Mouse (Mus musculus) CH12.LX (cell line): ENCODE data around the gene Zfp451. TPM values are rescaled to one million over a fixed set of nuclear protein-coding genes. Genes with fewer than 3 reads are reported as not detected.

ENCODE experiments used
- DNase-seq: peaks from one replicate; pipeline ENCODE4 v3.0.0-alpha.2; 2013; ENCODE audit errors: extremely low read depth
- H3K27ac ChIP-seq: 2 replicates; pipeline ENCODE4 v1.5.1; 2012; ENCODE audit warnings: low read depth, mild to moderate bottlenecking, control low read depth, moderate library complexity; ENCODE audit not compliant: insufficient read depth
- H3K27me3 ChIP-seq: replicated peaks from 2 replicates; pipeline ENCODE3; 2012; ENCODE audit warnings: inconsistent platforms
- H3K36me3 ChIP-seq, 2 experiments: replicated peaks in 1 of 2; 2 replicates each; pipeline versions ENCODE3 to v1.6.1; 2012; ENCODE audit warnings: inconsistent platforms in 1 of 2, low read length in 1 of 2, mild to moderate bottlenecking in 1 of 2, mixed read lengths in 1 of 2, moderate library complexity in 1 of 2; ENCODE audit not compliant: control insufficient read depth in 1 of 2, insufficient read depth in 1 of 2
- H3K4me1 ChIP-seq, 2 experiments: 2 replicates each; pipeline ENCODE4 v1.6.1; 2012; ENCODE audit warnings: inconsistent platforms in 1 of 2, moderate library complexity in 1 of 2; ENCODE audit not compliant: insufficient read depth in 2 of 2, control insufficient read depth in 1 of 2
- H3K4me2 ChIP-seq: 2 replicates; pipeline ENCODE4 v1.6.1; 2012; ENCODE audit warnings: low read depth, mild to moderate bottlenecking, control low read depth; ENCODE audit not compliant: poor library complexity, insufficient read depth, severe bottlenecking
- H3K4me3 ChIP-seq, 3 experiments: fragments of 150-350 bp in 1 of 3; sonication (generic) in 1 of 3; replicated peaks in 1 of 3; 2 replicates each; pipeline versions ENCODE3 to v1.5.1; 2011 to 2012; ENCODE audit warnings: low read depth in 2 of 3, low read length in 2 of 3, mild to moderate bottlenecking in 2 of 3, moderate library complexity in 2 of 3, control low read depth in 1 of 3, improper control_type of control experiment in 1 of 3, inconsistent platforms in 1 of 3, mixed read lengths in 1 of 3; ENCODE audit not compliant: poor library complexity in 1 of 3
- H3K79me2 ChIP-seq: replicated peaks from 2 replicates; pipeline ENCODE4 v1.6.1; 2012; ENCODE audit warnings: mild to moderate bottlenecking, moderate library complexity; ENCODE audit not compliant: control insufficient read depth, poor library complexity, insufficient read depth, severe bottlenecking; ENCODE audit errors: extremely low read depth
- H3K9ac ChIP-seq: 2 replicates; pipeline ENCODE4 v1.6.1; 2012; ENCODE audit warnings: low read depth, mild to moderate bottlenecking, control low read depth, moderate library complexity; ENCODE audit not compliant: insufficient read depth
- H3K9me3 ChIP-seq: replicated peaks from 2 replicates; pipeline ENCODE3; 2012; ENCODE audit warnings: low read length, inconsistent platforms, mixed read lengths
- CHD1 ChIP-seq: IDR thresholded peaks from 2 replicates; pipeline ENCODE4 v1.6.1; 2012; ENCODE audit warnings: low read depth, low read length, improper control_type of control experiment, inconsistent platforms
- EP300 ChIP-seq: IDR thresholded peaks from 2 replicates; pipeline ENCODE4 v1.6.1; 2011; ENCODE audit warnings: low read length, improper control_type of control experiment
- ETS1 ChIP-seq: conservative IDR thresholded peaks from 2 replicates; pipeline ENCODE4 v1.6.1; 2012; ENCODE audit warnings: low read depth, mild to moderate bottlenecking, inconsistent platforms, low read length, improper control_type of control experiment, moderate library complexity
- GABPA ChIP-seq: IDR thresholded peaks from 2 replicates; pipeline ENCODE4 v1.6.1; 2012; ENCODE audit warnings: low read depth, low read length, improper control_type of control experiment, inconsistent platforms; ENCODE audit not compliant: insufficient replicate concordance
- HCFC1 ChIP-seq: IDR thresholded peaks from 2 replicates; pipeline ENCODE4 v1.6.1; 2012; ENCODE audit warnings: low read depth, mild to moderate bottlenecking, inconsistent platforms, low read length, improper control_type of control experiment
- IRF4 ChIP-seq: IDR thresholded peaks from 2 replicates; pipeline ENCODE4 v1.6.1; 2014; ENCODE audit warnings: low read depth, mild to moderate bottlenecking, inconsistent platforms, low read length, improper control_type of control experiment
- JUN ChIP-seq: IDR thresholded peaks from 2 replicates; pipeline ENCODE4 v1.6.1; 2011; ENCODE audit warnings: low read depth, mild to moderate bottlenecking, low read length, improper control_type of control experiment, moderate library complexity; ENCODE audit not compliant: insufficient read depth
- JUND ChIP-seq: conservative IDR thresholded peaks from 2 replicates; pipeline ENCODE4 v1.6.1; 2011; ENCODE audit warnings: low read depth, low read length, improper control_type of control experiment
- KAT2A ChIP-seq: IDR thresholded peaks from 2 replicates; pipeline ENCODE4 v1.6.1; 2012; ENCODE audit warnings: low read length, improper control_type of control experiment, inconsistent platforms; ENCODE audit not compliant: insufficient replicate concordance
- MAFK ChIP-seq: IDR thresholded peaks from 2 replicates; pipeline ENCODE4 v1.6.1; 2011; ENCODE audit warnings: low read length, improper control_type of control experiment; ENCODE audit not compliant: insufficient replicate concordance
- MAX ChIP-seq: IDR thresholded peaks from 2 replicates; pipeline ENCODE4 v1.6.1; 2011; ENCODE audit warnings: low read length, improper control_type of control experiment
- MEF2A ChIP-seq: IDR thresholded peaks from 2 replicates; pipeline ENCODE4 v1.6.1; 2014; ENCODE audit warnings: low read depth, mild to moderate bottlenecking, inconsistent platforms, low read length, improper control_type of control experiment, borderline replicate concordance
- NRF1 ChIP-seq: IDR thresholded peaks from 2 replicates; pipeline ENCODE4 v1.6.1; 2014; ENCODE audit warnings: low read depth, mild to moderate bottlenecking, inconsistent platforms, low read length, improper control_type of control experiment, moderate library complexity
- POLR2A ChIP-seq: IDR thresholded peaks from 2 replicates; pipeline ENCODE4 v1.6.1; 2011; ENCODE audit warnings: low read depth, mild to moderate bottlenecking, improper control_type of control experiment, low read length
- RAD21 ChIP-seq: IDR thresholded peaks from 2 replicates; pipeline ENCODE4 v1.6.1; 2011; ENCODE audit warnings: low read depth, mild to moderate bottlenecking, low read length, improper control_type of control experiment, moderate library complexity
- SIN3A ChIP-seq: IDR thresholded peaks from 2 replicates; pipeline ENCODE4 v1.6.1; 2012; ENCODE audit warnings: low read length, improper control_type of control experiment, inconsistent platforms
- TCF12 ChIP-seq: IDR thresholded peaks from 2 replicates; pipeline ENCODE4 v1.6.1; 2014; ENCODE audit warnings: low read depth, mild to moderate bottlenecking, inconsistent platforms, low read length, improper control_type of control experiment
- UBTF ChIP-seq: IDR thresholded peaks from 2 replicates; pipeline ENCODE4 v1.6.1; 2012; ENCODE audit warnings: low read depth, mild to moderate bottlenecking, inconsistent platforms, low read length, improper control_type of control experiment, moderate library complexity
- USF2 ChIP-seq: conservative IDR thresholded peaks from 2 replicates; pipeline ENCODE4 v1.6.1; 2011; ENCODE audit warnings: low read depth, low read length, improper control_type of control experiment
- ZNF384 ChIP-seq: IDR thresholded peaks from 2 replicates; pipeline ENCODE4 v1.6.1; 2012; ENCODE audit warnings: low read depth, low read length, improper control_type of control experiment, inconsistent platforms
- dilution Hi-C: fragments of 300-500 bp; cut with MboI; formaldehyde crosslinking; loops from 2 replicates; pipeline ENCODE4 v1.14.3; 2020; ENCODE audit warnings: low sequenced_read_pairs; ENCODE audit not compliant: extremely low pct_unique_long_range_greater_than_20kb, extremely low pct_ligation_motif_present
- in situ Hi-C: fragments of 300-500 bp; cut with MboI; formaldehyde crosslinking; loops from 3 replicates; pipeline ENCODE4 v1.14.3; 2019; ENCODE audit warnings: low sequenced_read_pairs, low pct_ligation_motif_present, low pct_unique_long_range_greater_than_20kb, mixed read lengths
- polyA plus RNA-seq: library from polyadenylated mRNA; unstranded; fragments of >175 nt; gene quantifications from 2 replicates; pipeline ENCODE4 v1.2.1, GENCODE M21; 2012; ENCODE audit warnings: low read depth; ENCODE audit not compliant: insufficient read length
- total RNA-seq, 2 experiments: library from RNA; depleted of rRNA; stranded (reverse); fragments of 300-350 nt in 1 of 2; fragments of >200 nt in 1 of 2; gene quantifications; 2 replicates each; pipeline ENCODE4 v1.2.3; 2012 to 2014

The Zfp451 gene
- total and polyA plus RNA-seq, 3 experiments: 13.9 to 23.0 (median 20.5) TPM

DNA sequence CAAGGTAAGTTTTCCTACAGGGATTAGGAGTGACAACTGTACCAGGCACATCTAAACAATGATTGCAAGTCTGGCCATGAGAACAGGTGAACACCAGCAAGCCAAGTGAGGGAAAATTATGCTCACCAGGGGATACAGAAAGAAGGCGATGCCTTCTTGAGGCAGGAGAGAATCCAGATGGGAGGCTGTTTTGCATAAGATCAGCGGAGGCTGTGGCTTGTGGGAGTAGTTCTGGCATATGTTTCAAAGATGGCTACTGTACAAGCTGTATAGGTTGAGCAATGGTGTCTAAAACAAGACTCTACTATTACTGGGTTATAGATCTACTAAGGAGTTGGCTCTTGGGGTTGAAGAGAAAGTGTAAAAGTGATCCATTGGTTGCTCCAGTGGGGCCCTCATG lies 3.5 kb upstream of the Zfp451 start:
- Histone ChIP-seq H3K4me2 (no peak overlapping the region), H3K9me3 (no peaks in the 10 kb centered on the region), H3K36me3 (peaks cover under 1 to 5% of the 10 kb centered on the region in 2 experiments), H3K4me3 (no peak overlapping the region), H3K27me3 (no peaks in the 10 kb centered on the region), H3K9ac (no peak overlapping the region), H3K27ac (no peak overlapping the region), H3K4me1 (peaks cover 0 to 11% of the 10 kb centered on the region in 2 experiments; a peak in 3 of 4 replicates), H3K79me2 (peaks cover 13% of the 10 kb centered on the region)
- dilution Hi-C loops (no loop called here), in situ Hi-C loops (no loop called here)
- no peak for DNase-seq
- TF ChIP-seq SIN3A (no peak), EP300 (no peak), KAT2A (no peak), ZNF384 (no peak), IRF4 (no peak), JUN (no peak), CHD1 (no peak), JUND (no peak), GABPA (no peak), MAFK (no peak), ETS1 (no peak), USF2 (no peak), MAX (no peak), TCF12 (no peak), RAD21 (no peak), NRF1 (no peak), MEF2A (no peak), HCFC1 (no peak)

DNA sequence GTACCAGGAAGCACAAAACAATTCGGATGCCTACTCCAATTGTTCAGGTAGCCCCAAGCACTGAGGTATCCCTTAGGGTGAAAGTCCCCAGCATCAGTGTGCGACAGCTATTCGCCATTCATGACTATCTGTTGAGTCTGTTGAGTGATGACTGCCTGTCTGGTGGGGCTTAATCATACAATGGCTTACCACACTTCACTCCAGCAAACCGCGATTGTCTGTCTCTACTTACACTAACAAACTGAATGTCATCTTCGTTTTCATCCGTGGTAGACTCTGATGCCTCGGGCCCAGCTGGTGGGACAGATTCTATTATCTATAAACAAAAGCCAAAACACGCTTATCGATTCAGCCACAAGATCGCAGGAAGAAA lies 914 bp downstream of the Zfp451 start:
- Histone ChIP-seq H3K9me3 (peaks cover 2% of the 10 kb centered on the region), H3K4me3 (peak overlapping the region; percentile 89 to 94 (median 93)), H3K4me2 (peak overlapping the region; percentile 72), H3K79me2 (peaks cover 45% of the 10 kb centered on the region), H3K27ac (no peak overlapping the region), H3K9ac (peak overlapping the region; percentile 87), H3K36me3 (peaks cover 21 to 39% of the 10 kb centered on the region in 2 experiments), H3K4me1 (peaks cover 2 to 28% of the 10 kb centered on the region in 2 experiments; a peak in 3 of 4 replicates), H3K27me3 (no peaks in the 10 kb centered on the region)
- TF ChIP-seq POLR2A (no peak), IRF4 (no peak), UBTF (no peak), MEF2A (no peak)
- dilution Hi-C loops: no loop called here
- in situ Hi-C loops: no loop called here
- DNase-seq: peak; percentile 29
